Mouse (Mus musculus) MEL (cell line): ENCODE measurements at regions not wholly inside any gene's neighbourhood (a gene's known extent, or its start where the extent isn't known, plus 50 kb on each side); places are given as distances from the start of the nearest gene placed in this dataset.

Experiments
- EP300 ChIP-seq, 2 experiments: IDR thresholded peaks; 2 replicates each; pipeline ENCODE4 v1.6.1; 2011; ENCODE audit warnings: improper control_type of control experiment in 2 of 2, low read length in 2 of 2, low read depth in 1 of 2, mild to moderate bottlenecking in 1 of 2
- POLR2AphosphoS2 ChIP-seq: IDR thresholded peaks from 2 replicates; pipeline ENCODE4 v1.6.1; 2011; ENCODE audit warnings: low read length, improper control_type of control experiment

DNA sequence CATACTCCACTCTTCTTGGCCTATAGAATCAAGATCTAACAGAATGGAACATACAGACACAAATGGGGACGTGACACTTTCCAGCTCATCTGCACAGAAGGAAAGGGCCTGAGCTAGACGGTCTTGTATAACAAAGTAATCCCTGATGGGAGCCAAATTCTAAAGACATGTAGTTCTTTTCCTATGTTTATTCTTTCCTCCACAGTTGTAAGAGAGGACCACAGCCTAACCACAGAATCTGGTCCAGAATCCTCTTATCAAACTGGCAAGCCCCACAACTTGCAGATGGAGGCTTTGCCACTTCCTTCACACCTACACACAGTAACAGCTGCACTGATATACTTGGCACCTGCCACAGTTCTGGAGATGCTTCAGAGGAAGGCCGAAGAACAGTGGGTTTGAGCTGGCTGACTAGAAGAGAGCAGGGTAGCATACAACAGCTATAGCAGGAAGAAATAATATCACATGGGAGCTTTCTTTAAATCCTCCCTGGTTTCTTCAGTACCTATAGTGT lies 142.7 kb upstream of the Cenpw start:
- no peak for TF ChIP-seq EP300 (IDR thresholded peaks at IDR 0.05; ENCODE audit: low read depth in 1 of 2, low read length in 2 of 2)
- no peak for TF ChIP-seq POLR2AphosphoS2
